In the genomic region with DNA sequence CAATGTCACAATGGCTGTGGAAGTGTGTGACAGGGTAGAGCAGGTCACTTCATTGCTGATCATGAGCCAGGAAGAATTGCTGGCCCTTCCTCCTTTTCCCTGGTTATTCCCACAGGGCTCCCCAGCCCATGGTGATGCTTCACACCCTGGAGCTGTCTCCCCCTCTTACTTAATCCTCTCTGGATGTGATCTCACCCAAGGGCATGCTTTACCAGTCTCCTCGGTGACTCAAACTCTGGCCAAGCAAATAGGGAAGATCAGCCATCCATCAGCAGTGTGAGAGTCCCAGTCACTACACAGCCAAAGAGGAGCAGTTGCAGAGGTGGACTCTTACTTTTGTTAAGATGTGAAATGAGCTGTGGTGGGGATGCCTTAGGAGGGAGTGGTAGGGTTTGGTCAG, we compare ENCODE assay signal across 32 mouse cellular contexts. TPM values are rescaled to one million over a fixed set of nuclear protein-coding genes. Genes with fewer than 3 reads are reported as not detected.
DNase-seq lines count a peak whose midpoint lies in the region.
"Had no signal": no experiment of that assay in that cellular context is flagged by ENCODE, and none has a peak within 500 bp of the region (broad histone marks: within the 10 kb centered on the region; RNA-seq: fewer than 3 reads in every experiment).

No protein-coding gene starts in this region.

- DNase-seq in adrenal gland, adult 2 months, result peak; percentile 70
- no peak for DNase-seq in adrenal gland, postnatal 25 days
- peak; percentile 40 for DNase-seq in NIH3T3 (ENCODE audit: low read depth)
- DNase-seq in adrenal gland, postnatal 14 days, result peak; percentile 56
- no peak for DNase-seq in right cerebral cortex, adult 18-20 months
- no peak for DNase-seq in heart, postnatal 4 days
- DNase-seq: cerebellum, adult 18-20 months; cerebellum, adult 9-10 months; cerebellum, postnatal 14 days; gastrocnemius, postnatal 10 days; gastrocnemius, postnatal 36 days; heart, adult 11 months; kidney, adult 11 months; kidney, adult 9 months had no signal

RNA-seq across cellular contexts. Expression of gene Prss30, which starts 4.6 kb away (rescaled TPM):
- total RNA-seq in adrenal gland, adult 2 months (2021), result under 1 TPM; 0.21 to 0.26 TPM
- polyA plus RNA-seq in adrenal gland, adult 2 months (2012; rRNA removed), result 0.63 and 0.74 TPM in 2 replicates
- total RNA-seq in adrenal gland, postnatal 25 days (2021), result 0.36 TPM in 1 of 2 replicates, not detected in the other
- 0.34 and 0.37 TPM in 2 replicates for total RNA-seq in adrenal gland, postnatal 14 days (2021)
- total RNA-seq in heart, postnatal 4 days (2021), result not detected
- total RNA-seq: gastrocnemius, adult 18-20 months; gastrocnemius, postnatal 10 days; gastrocnemius, postnatal 36 days; heart, adult 8-10 months; heart, postnatal 25 days; MEL had no signal
- polyA plus RNA-seq: CD4-positive, CD25-positive, alpha-beta regulatory T cell, adult 4 months; embryonic facial prominence, embryonic 11.5 days; embryonic facial prominence, embryonic 14.5 days; forebrain, embryonic 10.5 days; forebrain, embryonic 13.5 days; heart, embryonic 11.5 days; heart, postnatal 0 days; hindbrain, embryonic 10.5 days; hindbrain, embryonic 13.5 days; hindbrain, embryonic 16.5 days had no signal

RNA-seq across cellular contexts. Expression of gene Prss22, which starts 12.9 kb away (rescaled TPM):
- not detected for total RNA-seq in adrenal gland, adult 2 months (2021)
- not detected in 2 replicates for polyA plus RNA-seq in adrenal gland, adult 2 months (2012; rRNA removed)
- total RNA-seq in adrenal gland, postnatal 25 days (2021), result not detected in 2 replicates
- total RNA-seq in adrenal gland, postnatal 14 days (2021), result not detected in 2 replicates
- total RNA-seq in heart, postnatal 4 days (2021), result not detected
- total RNA-seq: gastrocnemius, adult 18-20 months; gastrocnemius, postnatal 10 days; gastrocnemius, postnatal 36 days; heart, adult 8-10 months; heart, postnatal 25 days; MEL had no signal
- polyA plus RNA-seq: CD4-positive, CD25-positive, alpha-beta regulatory T cell, adult 4 months; forebrain, embryonic 13.5 days; forebrain, embryonic 16.5 days; heart, embryonic 11.5 days; heart, embryonic 14.5 days; heart, postnatal 0 days; hindbrain, embryonic 13.5 days; hindbrain, embryonic 16.5 days; intestine, embryonic 15.5 days had no signal

RNA-seq across cellular contexts. Expression of gene Sbpl, which starts 29.9 kb away (rescaled TPM):
- total RNA-seq in adrenal gland, adult 2 months (2021), result not detected
- not detected in 2 replicates for polyA plus RNA-seq in adrenal gland, adult 2 months (2012; rRNA removed)
- total RNA-seq in adrenal gland, postnatal 25 days (2021), result not detected in 2 replicates
- not detected in 2 replicates for total RNA-seq in adrenal gland, postnatal 14 days (2021)
- total RNA-seq in heart, postnatal 4 days (2021), result not detected
- total RNA-seq: gastrocnemius, adult 18-20 months; gastrocnemius, postnatal 10 days; gastrocnemius, postnatal 36 days; heart, adult 8-10 months; heart, postnatal 25 days; MEL had no signal
- polyA plus RNA-seq: C2C12; CD4-positive, CD25-positive, alpha-beta regulatory T cell, adult 4 months; embryonic facial prominence, embryonic 11.5 days; embryonic facial prominence, embryonic 14.5 days; forebrain, embryonic 10.5 days; forebrain, embryonic 13.5 days; forebrain, embryonic 16.5 days; heart, embryonic 11.5 days; heart, embryonic 14.5 days; heart, postnatal 0 days; hindbrain, embryonic 10.5 days; hindbrain, embryonic 13.5 days; hindbrain, embryonic 16.5 days; intestine, embryonic 15.5 days had no signal

RNA-seq across cellular contexts. Expression of gene Sbp, which starts 43.5 kb away (rescaled TPM):
- not detected for total RNA-seq in adrenal gland, adult 2 months (2021)
- polyA plus RNA-seq in adrenal gland, adult 2 months (2012; rRNA removed), result not detected in 2 replicates
- total RNA-seq in adrenal gland, postnatal 25 days (2021), result not detected in 2 replicates
- total RNA-seq in adrenal gland, postnatal 14 days (2021), result not detected in 2 replicates
- not detected for total RNA-seq in heart, postnatal 4 days (2021)
- total RNA-seq: gastrocnemius, adult 18-20 months; gastrocnemius, postnatal 10 days; gastrocnemius, postnatal 36 days; heart, adult 8-10 months; heart, postnatal 25 days; MEL had no signal
- polyA plus RNA-seq: C2C12; CD4-positive, CD25-positive, alpha-beta regulatory T cell, adult 4 months; embryonic facial prominence, embryonic 11.5 days; embryonic facial prominence, embryonic 14.5 days; forebrain, embryonic 10.5 days; forebrain, embryonic 13.5 days; forebrain, embryonic 16.5 days; heart, embryonic 11.5 days; heart, embryonic 14.5 days; heart, postnatal 0 days; hindbrain, embryonic 10.5 days; hindbrain, embryonic 13.5 days; hindbrain, embryonic 16.5 days; intestine, embryonic 15.5 days had no signal

RNA-seq across cellular contexts. Expression of gene Prss27, which starts 53.0 kb away (rescaled TPM):
- under 1 TPM; 0.24 to 0.46 TPM for total RNA-seq in adrenal gland, adult 2 months (2021)
- polyA plus RNA-seq in adrenal gland, adult 2 months (2012; rRNA removed), result 0.58 and 0.68 TPM in 2 replicates
- 0.43 TPM in 1 of 2 replicates, not detected in the other for total RNA-seq in adrenal gland, postnatal 25 days (2021)
- 0.41 and 1.6 TPM in 2 replicates for total RNA-seq in adrenal gland, postnatal 14 days (2021)
- total RNA-seq in heart, postnatal 4 days (2021), result not detected
- total RNA-seq: gastrocnemius, adult 18-20 months; gastrocnemius, postnatal 10 days; gastrocnemius, postnatal 36 days; heart, adult 8-10 months; heart, postnatal 25 days; MEL had no signal
- polyA plus RNA-seq: CD4-positive, CD25-positive, alpha-beta regulatory T cell, adult 4 months; embryonic facial prominence, embryonic 11.5 days; heart, embryonic 14.5 days; heart, postnatal 0 days had no signal

Comparison
In these comparisons a context has a peak if more than half of its experiments do, and no peak if none do; other contexts are left out.
1. DNase-seq: peak in adrenal gland, adult 2 months (single experiment), NIH3T3 (single experiment) and adrenal gland, postnatal 14 days (single experiment); none in adrenal gland, postnatal 25 days (single experiment), right cerebral cortex, adult 18-20 months (single experiment) and heart, postnatal 4 days (single experiment).